Mouse (Mus musculus) megakaryocyte, embryonic 14.5 days (primary cell): ENCODE results near the gene Zfp296.

ENCODE experiments used
- FLI1 ChIP-seq: IDR thresholded peaks from 2 replicates; pipeline ENCODE4 v1.6.1; 2012; ENCODE audit warnings: low read length, inconsistent platforms, mixed read lengths
- GATA1 ChIP-seq: IDR thresholded peaks from 3 replicates; pipeline ENCODE4 v1.6.1; 2012; ENCODE audit warnings: mixed read lengths, low read length, inconsistent platforms, borderline replicate concordance

DNA sequence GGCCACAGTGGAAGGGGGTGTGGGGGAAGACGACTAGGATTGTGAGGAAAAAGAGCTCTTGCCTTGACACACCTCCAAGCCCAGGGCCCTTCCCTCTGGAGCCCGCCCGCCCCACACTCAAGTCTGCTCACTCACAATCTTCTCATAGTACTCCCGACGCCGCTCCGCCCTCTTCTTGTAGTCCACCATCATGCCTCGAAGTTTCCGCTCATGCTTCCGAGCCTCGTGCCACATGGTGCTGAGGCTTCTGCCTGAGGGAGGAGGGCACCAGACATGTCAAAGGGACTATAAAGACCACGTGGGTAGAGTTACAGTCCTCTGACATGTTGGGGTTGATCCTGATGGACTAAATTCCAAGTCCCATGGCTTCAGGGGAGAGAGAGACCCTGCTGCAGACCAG lies 26.0 kb downstream of the Zfp296 start:
- TF ChIP-seq GATA1 (no peak), FLI1 (no peak)
